Mouse (Mus musculus): ENCODE results near the gene Tmem63c. TPM values are rescaled to one million over a fixed set of nuclear protein-coding genes. Genes with fewer than 3 reads are reported as not detected.

The Tmem63c gene
- total and polyA plus RNA-seq, 2 experiments from 2014 or later, result 8.5 to 21.8 TPM

- no peak overlapping the region for H3K9ac ChIP-seq
- H3K4me2 ChIP-seq (ENCODE audit: low read depth), result no peak overlapping the region
- H3K36me3 ChIP-seq (ENCODE audit: insufficient read depth), result peaks cover 42% of the 10 kb centered on the region
- H3K4me1 ChIP-seq (ENCODE audit: insufficient read depth), result no peaks in the 10 kb centered on the region
- H3K4me3 ChIP-seq (ENCODE audit: low read depth, low read length), result no peak overlapping the region
- no peak for TF ChIP-seq CTCF (IDR thresholded peaks at IDR 0.05; ENCODE audit: low read depth)
- no peaks in the 10 kb centered on the region for H3K27me3 ChIP-seq (ENCODE audit: insufficient read depth, low read length)
- WGBS, result 96% methylated on average over 9 of the region's 9 CpGs
- DNase-seq (no peak), ATAC-seq (no peak)
- no peak overlapping the region for H3K27ac ChIP-seq (ENCODE audit: low read depth, low read length)
- H3K9me3 ChIP-seq (ENCODE audit: low read length), result no peaks in the 10 kb centered on the region
These were observed 111.6 kb downstream of the Tmem63c start for GRCm38 (mm10) chr12:87132784-87133183.

- Histone ChIP-seq H3K4me1 (ENCODE audit: insufficient read depth) (no peaks in the 10 kb centered on the region), H3K4me3 (ENCODE audit: low read depth, low read length) (no peak overlapping the region), H3K9me3 (ENCODE audit: low read length) (no peaks in the 10 kb centered on the region), H3K27ac (ENCODE audit: low read depth, low read length) (peak overlapping the region; percentile 29; the same call in 1 of the 2 replicates), H3K27me3 (ENCODE audit: insufficient read depth, low read length) (no peaks in the 10 kb centered on the region), H3K36me3 (ENCODE audit: insufficient read depth) (peaks cover 29% of the 10 kb centered on the region), H3K9ac (no peak overlapping the region), H3K4me2 (ENCODE audit: low read depth) (no peak overlapping the region)
- no peak for TF ChIP-seq CTCF (IDR thresholded peaks at IDR 0.05; ENCODE audit: low read depth)
- WGBS, result 60% methylated on average over 15 of the region's 15 CpGs
- ATAC-seq (peak; percentile 72), DNase-seq (peak; percentile 18)
These were observed 116.5 kb downstream of the Tmem63c start for GRCm38 (mm10) chr12:87137439-87138341.

- DNase-seq, result no peak
- H3K27ac ChIP-seq (ENCODE audit: low read depth, low read length), result 0 out of 2 replicates have a peak overlapping the region, but pooled peaks have one; percentile 29
- no peak for TF ChIP-seq CTCF (IDR thresholded peaks at IDR 0.05; ENCODE audit: low read depth)
- H3K9me3 ChIP-seq (ENCODE audit: low read length), result no peaks in the 10 kb centered on the region
- peak; percentile 20; the same call in 1 of the 2 replicates for ATAC-seq
- peaks cover 24% of the 10 kb centered on the region for H3K36me3 ChIP-seq (ENCODE audit: insufficient read depth)
- H3K9ac ChIP-seq, result no peak overlapping the region
- no peak overlapping the region for H3K4me2 ChIP-seq (ENCODE audit: low read depth)
- no peaks in the 10 kb centered on the region for H3K4me1 ChIP-seq (ENCODE audit: insufficient read depth)
- no peaks in the 10 kb centered on the region for H3K27me3 ChIP-seq (ENCODE audit: insufficient read depth, low read length)
- WGBS, result 39% methylated on average over 2 of the region's 2 CpGs
- no peak overlapping the region for H3K4me3 ChIP-seq (ENCODE audit: low read depth, low read length)
These were observed 117.2 kb downstream of the Tmem63c start for GRCm38 (mm10) chr12:87138342-87138701.

GRCm38 (mm10) chr12:87138768-87139167, 117.6 kb downstream of the Tmem63c start:
- DNase-seq, result no peak
- Histone ChIP-seq H3K9me3 (ENCODE audit: low read length) (no peaks in the 10 kb centered on the region), H3K4me3 (ENCODE audit: low read depth, low read length) (no peak overlapping the region), H3K36me3 (ENCODE audit: insufficient read depth) (peaks cover 23% of the 10 kb centered on the region), H3K4me1 (ENCODE audit: insufficient read depth) (no peaks in the 10 kb centered on the region), H3K4me2 (ENCODE audit: low read depth) (no peak overlapping the region), H3K27me3 (ENCODE audit: insufficient read depth, low read length) (no peaks in the 10 kb centered on the region), H3K9ac (no peak overlapping the region), H3K27ac (ENCODE audit: low read depth, low read length) (no peak overlapping the region)
- ATAC-seq, result no peak
- 37% methylated on average over 2 of the region's 2 CpGs for WGBS
- no peak for TF ChIP-seq CTCF (IDR thresholded peaks at IDR 0.05; ENCODE audit: low read depth)

Small RNAs within 50 kb of the gene (microRNA-seq; reads per million reads assigned to microRNA genes)
- gene Gm25847, result 0 reads per million in 2 experiments

Other genes starting within 250 kb of the Tmem63c start
- gene Irf2bpl, start 136.5 kb upstream of the Tmem63c start, total RNA-seq (2014; rRNA removed), result 134 and 161 TPM in 2 replicates
- 86.3 and 95.7 TPM in 2 replicates for gene Irf2bpl, start 136.5 kb upstream of the Tmem63c start, polyA plus RNA-seq (2015; fragmentation: Nextera tagmentation; extraction: Ambion mirVana)
- 53.1 and 62.9 TPM in 2 replicates for gene Cipc, start 74.3 kb upstream of the Tmem63c start, total RNA-seq (2014; rRNA removed)
- 28.4 and 38.1 TPM in 2 replicates for gene Cipc, start 74.3 kb upstream of the Tmem63c start, polyA plus RNA-seq (2015; fragmentation: Nextera tagmentation; extraction: Ambion mirVana)
- gene Zdhhc22, start 30.9 kb upstream of the Tmem63c start, total RNA-seq (2014; rRNA removed), result 10.7 and 12.5 TPM in 2 replicates
- gene Zdhhc22, start 30.9 kb upstream of the Tmem63c start, polyA plus RNA-seq (2015; fragmentation: Nextera tagmentation; extraction: Ambion mirVana), result 12.3 and 21.7 TPM in 2 replicates
- 9.2 and 9.9 TPM in 2 replicates for gene Ngb, start 81.2 kb downstream of the Tmem63c start, total RNA-seq (2014; rRNA removed)
- 7.1 and 12.2 TPM in 2 replicates for gene Ngb, start 81.2 kb downstream of the Tmem63c start, polyA plus RNA-seq (2015; fragmentation: Nextera tagmentation; extraction: Ambion mirVana)
- 49.3 and 57.6 TPM in 2 replicates for gene Gstz1, start 125.8 kb downstream of the Tmem63c start, total RNA-seq (2014; rRNA removed)
- 44.4 and 44.5 TPM in 2 replicates for gene Gstz1, start 125.8 kb downstream of the Tmem63c start, polyA plus RNA-seq (2015; fragmentation: Nextera tagmentation; extraction: Ambion mirVana)
- 23.3 and 32.5 TPM in 2 replicates for gene Pomt2, start 126.6 kb downstream of the Tmem63c start, total RNA-seq (2014; rRNA removed)
- gene Pomt2, start 126.6 kb downstream of the Tmem63c start, polyA plus RNA-seq (2015; fragmentation: Nextera tagmentation; extraction: Ambion mirVana), result 9.0 and 10.8 TPM in 2 replicates
- gene Samd15, start 178.4 kb downstream of the Tmem63c start, total RNA-seq (2014; rRNA removed), result 1.0 and 7.4 TPM in 2 replicates
- gene Samd15, start 178.4 kb downstream of the Tmem63c start, polyA plus RNA-seq (2015; fragmentation: Nextera tagmentation; extraction: Ambion mirVana), result 1.5 and 1.8 TPM in 2 replicates
- 13.9 and 16.4 TPM in 2 replicates for gene Tmed8, start 179.1 kb downstream of the Tmem63c start, total RNA-seq (2014; rRNA removed)
- gene Tmed8, start 179.1 kb downstream of the Tmem63c start, polyA plus RNA-seq (2015; fragmentation: Nextera tagmentation; extraction: Ambion mirVana), result 2.0 and 3.2 TPM in 2 replicates
- gene Noxred1, start 217.4 kb downstream of the Tmem63c start, total RNA-seq (2014; rRNA removed), result 0.48 and 0.62 TPM in 2 replicates
- gene Noxred1, start 217.4 kb downstream of the Tmem63c start, polyA plus RNA-seq (2015; fragmentation: Nextera tagmentation; extraction: Ambion mirVana), result 0.21 TPM in 1 of 2 replicates, not detected in the other
- 77.6 and 79.4 TPM in 2 replicates for gene Vipas39, start 244.9 kb downstream of the Tmem63c start, total RNA-seq (2014; rRNA removed)
- gene Vipas39, start 244.9 kb downstream of the Tmem63c start, polyA plus RNA-seq (2015; fragmentation: Nextera tagmentation; extraction: Ambion mirVana), result 54.6 and 57.7 TPM in 2 replicates
- 137 and 184 TPM in 2 replicates for gene Ahsa1, start 245.1 kb downstream of the Tmem63c start, total RNA-seq (2014; rRNA removed)
- gene Ahsa1, start 245.1 kb downstream of the Tmem63c start, polyA plus RNA-seq (2015; fragmentation: Nextera tagmentation; extraction: Ambion mirVana), result 171 and 187 TPM in 2 replicates